Mouse (Mus musculus) ES-E14 (cell line): ENCODE results near the gene Fbn1.

Experiments used
- CHD2 ChIP-seq: IDR thresholded peaks from 2 replicates; pipeline ENCODE4 v1.6.1; 2014; ENCODE audit warnings: mild to moderate bottlenecking, low read depth, low read length, inconsistent platforms
- HCFC1 ChIP-seq: IDR thresholded peaks from 2 replicates; pipeline ENCODE4 v1.6.1; 2012; ENCODE audit warnings: low read length, inconsistent platforms, borderline replicate concordance; ENCODE audit not compliant: insufficient read depth
- MAFK ChIP-seq: IDR thresholded peaks from 2 replicates; pipeline ENCODE4 v1.6.1; 2014; ENCODE audit warnings: mild to moderate bottlenecking, low read depth, low read length, inconsistent platforms; ENCODE audit not compliant: insufficient read depth
- ZC3H11A ChIP-seq: IDR thresholded peaks from 2 replicates; pipeline ENCODE4 v1.6.1; 2012; ENCODE audit warnings: low read depth, mild to moderate bottlenecking, inconsistent platforms, low read length, borderline replicate concordance
- ZNF384 ChIP-seq: IDR thresholded peaks from 2 replicates; pipeline ENCODE4 v1.6.1; 2012; ENCODE audit warnings: low read depth, low read length, inconsistent platforms

- TF ChIP-seq CHD2 (no peak), ZC3H11A (no peak), HCFC1 (no peak), MAFK (no peak), ZNF384 (no peak)
Observed at GRCm38 (mm10) chr2:125508381-125508780, 588 bp upstream of the Fbn1 start.
